Mouse (Mus musculus) midbrain, embryonic 12.5 days (tissue): ENCODE measurements around the gene Shisa9. TPM values are rescaled to one million over a fixed set of nuclear protein-coding genes. Genes with fewer than 3 reads are reported as not detected.

Experiments
- ATAC-seq: fragments of 200-750 bp; cut with Nextera tagmentation; 2 replicates; pipeline ENCODE4 v1.8.0; 2017; ENCODE audit warnings: low read depth, moderate TSS enrichment, moderate library complexity; ENCODE audit not compliant: low FRiP score
- H3K27ac ChIP-seq: fragments of 300-500 bp; sonication (generic); replicated peaks from 2 replicates; pipeline ENCODE4 v1.5.1; 2016; ENCODE audit warnings: mild to moderate bottlenecking
- H3K27me3 ChIP-seq: fragments of 300-500 bp; sonication (generic); 2 replicates; pipeline ENCODE4 v1.6.1; 2016; ENCODE audit warnings: mild to moderate bottlenecking
- H3K36me3 ChIP-seq: fragments of 300-500 bp; sonication (generic); 2 replicates; pipeline ENCODE4 v1.6.1; 2016
- H3K4me1 ChIP-seq: fragments of 300-500 bp; sonication (generic); 2 replicates; pipeline ENCODE4 v1.6.1; 2016
- H3K4me2 ChIP-seq: fragments of 300-500 bp; sonication (generic); replicated peaks from 2 replicates; pipeline ENCODE4 v1.6.1; 2016; ENCODE audit warnings: mild to moderate bottlenecking, moderate library complexity
- H3K4me3 ChIP-seq: fragments of 300-500 bp; sonication (generic); 2 replicates; pipeline ENCODE4 v1.5.1; 2016; ENCODE audit warnings: mild to moderate bottlenecking
- H3K9ac ChIP-seq: fragments of 300-500 bp; sonication (generic); replicated peaks from 2 replicates; pipeline ENCODE4 v1.6.1; 2016; ENCODE audit warnings: mild to moderate bottlenecking, moderate library complexity
- H3K9me3 ChIP-seq: fragments of 300-500 bp; sonication (generic); 2 replicates; pipeline ENCODE4 v1.6.1; 2016; ENCODE audit warnings: mild to moderate bottlenecking
- WGBS: fragments of 180-500 bp; shearing (Covaris S2); methylation state at CpG from one replicate; pipeline ENCODE4 v1.1.7; 2016; 5-methylcytosine and 5-hydroxymethylcytosine counted together
- polyA plus RNA-seq: library from polyadenylated mRNA; unstranded; fragments of >200 nt; fragmentation: Nextera tagmentation; extraction: Ambion mirVana; gene quantifications from 2 replicates; pipeline ENCODE4 v1.2.1, GENCODE M21; 2016

Gene Shisa9
- polyA plus RNA-seq, 1 experiment from 2014 or later = 1.8 TPM

- Histone ChIP-seq H3K4me3 (no peak overlapping the region), H3K9ac (no peak overlapping the region), H3K9me3 (no peaks in the 10 kb centered on the region), H3K27ac (no peak overlapping the region), H3K4me2 (no peak overlapping the region), H3K36me3 (no peaks in the 10 kb centered on the region), H3K27me3 (no peaks in the 10 kb centered on the region), H3K4me1 (no peaks in the 10 kb centered on the region)
- WGBS = 61% methylated on average over 1 of the region's 1 CpGs
- ATAC-seq = no peak
These were observed 222.6 kb downstream of the Shisa9 start for GRCm38 (mm10) chr16:12206421-12206950.

- 89% methylated on average over 2 of the region's 2 CpGs for WGBS
- no peak for ATAC-seq
- no peaks in the 10 kb centered on the region for H3K4me1 ChIP-seq
- no peak overlapping the region for H3K9ac ChIP-seq
- no peak overlapping the region for H3K27ac ChIP-seq
- H3K4me2 ChIP-seq = no peak overlapping the region
- H3K36me3 ChIP-seq = no peaks in the 10 kb centered on the region
- no peaks in the 10 kb centered on the region for H3K27me3 ChIP-seq
- H3K9me3 ChIP-seq = no peaks in the 10 kb centered on the region
- H3K4me3 ChIP-seq = no peak overlapping the region
These were observed 223.0 kb downstream of the Shisa9 start for GRCm38 (mm10) chr16:12206951-12207350.

DNA sequence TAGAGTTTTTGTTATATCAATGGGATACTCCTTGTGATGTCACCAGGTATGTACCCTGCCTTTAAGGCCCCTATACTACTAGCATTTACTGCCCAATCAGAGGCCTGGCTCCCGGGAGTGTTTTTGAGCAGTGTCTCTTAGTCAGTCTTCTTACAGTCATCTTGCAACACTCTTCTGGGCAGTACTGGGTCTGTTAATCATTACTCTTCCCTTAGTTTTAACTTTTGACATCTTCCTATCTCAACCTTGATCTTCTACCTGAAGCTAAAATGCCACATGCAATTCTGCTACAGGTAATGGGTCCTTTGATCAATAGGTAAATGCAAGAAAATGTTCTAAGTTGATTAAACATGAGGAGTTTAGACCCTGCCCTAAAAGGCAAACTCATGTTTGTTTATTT, 225.4 kb downstream of the Shisa9 start:
- H3K4me1 ChIP-seq = no peaks in the 10 kb centered on the region
- no peak overlapping the region for H3K4me3 ChIP-seq
- H3K36me3 ChIP-seq = no peaks in the 10 kb centered on the region
- H3K27ac ChIP-seq = no peak overlapping the region
- H3K9ac ChIP-seq = no peak overlapping the region
- WGBS = 96% methylated on average over 1 of the region's 1 CpGs
- no peaks in the 10 kb centered on the region for H3K27me3 ChIP-seq
- no peak for ATAC-seq
- H3K9me3 ChIP-seq = no peaks in the 10 kb centered on the region
- H3K4me2 ChIP-seq = no peak overlapping the region

DNA sequence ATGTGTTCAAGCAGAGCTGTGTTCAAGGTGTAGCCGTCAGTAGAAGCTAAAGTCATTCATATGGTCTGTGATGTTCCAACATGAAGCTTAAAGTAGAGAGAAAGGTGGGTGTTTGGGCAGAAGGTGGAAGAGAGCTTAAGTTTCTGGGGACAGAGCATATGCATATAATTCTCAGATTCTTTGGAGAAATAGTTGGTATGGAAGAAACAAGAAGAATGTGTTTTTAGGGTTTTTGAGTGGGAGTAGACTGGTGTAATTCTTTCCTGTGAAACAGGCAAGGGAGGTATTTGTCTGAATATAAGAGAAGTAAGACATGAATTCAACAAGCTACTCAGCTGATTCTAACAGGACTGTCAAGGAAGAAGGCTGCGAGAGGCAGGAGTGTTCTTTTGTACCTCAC, 225.9 kb downstream of the Shisa9 start:
- Histone ChIP-seq H3K4me2 (no peak overlapping the region), H3K4me1 (no peaks in the 10 kb centered on the region), H3K36me3 (no peaks in the 10 kb centered on the region), H3K9me3 (no peaks in the 10 kb centered on the region), H3K9ac (no peak overlapping the region), H3K4me3 (no peak overlapping the region), H3K27me3 (no peaks in the 10 kb centered on the region), H3K27ac (no peak overlapping the region)
- 87% methylated on average over 2 of the region's 2 CpGs for WGBS
- ATAC-seq = no peak

DNA sequence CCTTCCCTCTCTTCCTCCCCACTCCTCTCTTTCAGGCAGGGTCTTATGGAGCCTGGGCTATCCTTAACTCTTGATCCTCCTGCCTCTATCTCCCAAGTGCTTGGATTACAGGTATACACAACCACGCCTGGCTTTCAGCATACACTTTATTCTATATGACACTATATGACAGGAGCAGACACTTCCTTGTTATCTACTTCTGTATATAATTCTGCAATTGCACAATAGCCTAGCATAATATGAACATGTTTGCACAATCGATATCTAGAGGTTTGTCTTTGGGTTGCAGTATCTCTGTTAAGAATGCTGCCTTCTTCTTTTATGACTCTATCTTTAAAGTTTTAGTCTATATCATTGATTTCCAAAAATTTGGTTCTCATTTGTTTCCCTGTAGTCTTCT, 230.1 kb downstream of the Shisa9 start:
- Histone ChIP-seq H3K9ac (no peak overlapping the region), H3K4me3 (no peak overlapping the region), H3K27ac (no peak overlapping the region), H3K36me3 (no peaks in the 10 kb centered on the region), H3K9me3 (no peaks in the 10 kb centered on the region), H3K4me2 (no peak overlapping the region), H3K27me3 (no peaks in the 10 kb centered on the region), H3K4me1 (no peaks in the 10 kb centered on the region; the same call in 1 of the 2 replicates)
- ATAC-seq = no peak
- WGBS = 90% methylated on average over 2 of the region's 2 CpGs

DNA sequence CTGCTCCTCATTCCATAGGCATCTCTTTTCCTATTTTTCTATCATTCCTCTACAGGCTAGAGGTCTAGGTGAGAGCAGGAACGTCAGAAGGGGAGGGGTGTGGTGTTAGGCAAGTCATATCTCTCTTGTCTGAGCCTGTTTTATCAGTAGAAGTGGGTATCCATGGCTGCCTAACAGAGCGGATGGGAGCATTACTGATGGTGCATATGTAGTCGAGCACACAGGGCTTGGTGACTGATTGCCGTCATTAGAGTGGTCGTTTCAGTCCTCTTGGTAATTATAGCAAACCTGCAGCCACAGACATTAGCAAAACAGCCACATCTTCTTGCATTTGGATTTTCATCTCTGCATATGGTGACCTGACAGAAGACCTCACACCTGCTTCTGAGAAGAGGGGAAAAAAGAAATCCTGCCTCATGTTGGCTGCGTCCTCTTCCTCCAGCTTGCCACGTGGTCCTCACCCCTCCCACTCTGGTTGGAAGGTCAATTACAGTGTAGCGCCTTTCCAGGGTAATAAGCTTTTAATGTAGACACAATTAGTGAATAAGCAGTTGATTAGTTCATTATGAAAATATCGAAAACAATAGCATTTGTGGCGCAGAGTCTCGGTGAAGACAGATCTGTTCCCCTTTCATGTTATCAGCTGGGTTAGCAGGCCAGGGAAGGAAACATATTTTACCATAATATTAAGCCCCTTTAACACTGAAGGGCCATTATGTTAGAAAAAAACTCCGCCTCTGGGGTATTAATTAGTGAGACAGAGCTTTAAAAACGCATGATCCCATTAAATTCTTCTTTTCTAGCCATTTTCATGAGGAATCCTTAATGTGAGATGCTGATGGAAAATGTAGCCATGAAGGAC, 233.6 kb downstream of the Shisa9 start:
- no peaks in the 10 kb centered on the region for H3K9me3 ChIP-seq
- no peak overlapping the region for H3K9ac ChIP-seq
- peak; percentile 58 for ATAC-seq
- no peaks in the 10 kb centered on the region for H3K27me3 ChIP-seq
- no peaks in the 10 kb centered on the region for H3K36me3 ChIP-seq
- no peaks in the 10 kb centered on the region; the same call in 1 of the 2 replicates for H3K4me1 ChIP-seq
- H3K4me3 ChIP-seq = no peak overlapping the region
- H3K4me2 ChIP-seq = no peak overlapping the region
- peak overlapping the region; percentile 43 for H3K27ac ChIP-seq
- WGBS = 70% methylated on average over 13 of the region's 13 CpGs

GRCm38 (mm10) chr16:12218151-12218532, 234.2 kb downstream of the Shisa9 start:
- WGBS = 73% methylated on average over 2 of the region's 2 CpGs
- Histone ChIP-seq H3K4me3 (no peak overlapping the region), H3K27ac (peak overlapping the region; percentile 43; the same call in 1 of the 2 replicates), H3K9ac (no peak overlapping the region), H3K4me2 (no peak overlapping the region), H3K36me3 (no peaks in the 10 kb centered on the region), H3K27me3 (no peaks in the 10 kb centered on the region), H3K4me1 (no peaks in the 10 kb centered on the region; the same call in 1 of the 2 replicates), H3K9me3 (no peaks in the 10 kb centered on the region)
- ATAC-seq = 0 out of 2 replicates have a peak, but pooled peaks have one; percentile 44

DNA sequence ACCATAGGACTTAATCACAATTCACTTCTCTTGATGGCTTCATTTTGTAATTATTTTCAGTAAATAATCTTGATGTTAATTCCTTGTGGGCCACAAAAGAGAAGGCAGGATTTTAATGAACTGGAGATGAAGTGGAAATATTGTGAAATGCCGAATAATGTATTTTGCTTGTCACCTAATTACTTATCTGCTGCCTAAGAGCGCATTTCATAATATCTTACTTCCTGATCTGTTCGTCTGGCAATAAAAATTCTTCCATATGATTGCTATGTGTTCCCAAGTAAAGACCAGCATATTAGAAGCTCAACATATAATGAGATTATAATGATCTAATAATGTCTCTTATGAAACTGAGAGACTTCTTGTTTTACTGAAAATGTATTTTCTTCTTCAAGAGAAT, 235.9 kb downstream of the Shisa9 start:
- no peaks in the 10 kb centered on the region for H3K27me3 ChIP-seq
- no peaks in the 10 kb centered on the region for H3K9me3 ChIP-seq
- no peak overlapping the region for H3K27ac ChIP-seq
- H3K9ac ChIP-seq = no peak overlapping the region
- no peak for ATAC-seq
- WGBS = 86% methylated on average over 3 of the region's 3 CpGs
- H3K4me3 ChIP-seq = no peak overlapping the region
- H3K4me1 ChIP-seq = no peaks in the 10 kb centered on the region; the same call in 1 of the 2 replicates
- no peak overlapping the region for H3K4me2 ChIP-seq
- no peaks in the 10 kb centered on the region for H3K36me3 ChIP-seq

- no peaks in the 10 kb centered on the region for H3K4me1 ChIP-seq
- WGBS = 94% methylated on average over 2 of the region's 2 CpGs
- H3K9me3 ChIP-seq = no peaks in the 10 kb centered on the region
- ATAC-seq = no peak
- H3K36me3 ChIP-seq = no peaks in the 10 kb centered on the region
- no peak overlapping the region for H3K4me3 ChIP-seq
- no peak overlapping the region for H3K27ac ChIP-seq
- H3K4me2 ChIP-seq = no peak overlapping the region
- no peaks in the 10 kb centered on the region for H3K27me3 ChIP-seq
- no peak overlapping the region for H3K9ac ChIP-seq
These were observed 239.6 kb downstream of the Shisa9 start for GRCm38 (mm10) chr16:12223537-12223936.

DNA sequence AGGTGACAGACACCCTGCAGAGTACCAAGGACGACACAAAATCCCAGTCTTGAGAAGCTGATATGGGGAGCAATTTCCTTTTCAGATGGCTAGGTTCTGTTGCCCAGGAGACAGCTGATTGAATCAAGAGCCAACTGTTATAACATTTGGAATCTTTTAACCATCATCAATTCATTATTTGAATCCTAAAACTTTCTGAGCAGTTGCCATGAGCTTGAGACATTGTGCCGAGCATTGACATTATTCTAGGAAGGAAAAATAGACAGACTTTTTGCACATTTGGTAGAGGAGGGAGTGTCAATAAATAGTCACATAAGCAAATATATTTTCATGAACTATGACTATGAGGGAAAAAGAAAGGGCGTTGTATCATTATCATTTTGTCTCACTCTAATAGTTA, 243.0 kb downstream of the Shisa9 start:
- Histone ChIP-seq H3K4me1 (no peaks in the 10 kb centered on the region), H3K4me3 (no peak overlapping the region), H3K4me2 (no peak overlapping the region), H3K27me3 (no peaks in the 10 kb centered on the region), H3K9ac (no peak overlapping the region), H3K27ac (no peak overlapping the region), H3K9me3 (no peaks in the 10 kb centered on the region), H3K36me3 (no peaks in the 10 kb centered on the region)
- ATAC-seq = no peak
- WGBS = 72% methylated on average over 3 of the region's 3 CpGs

DNA sequence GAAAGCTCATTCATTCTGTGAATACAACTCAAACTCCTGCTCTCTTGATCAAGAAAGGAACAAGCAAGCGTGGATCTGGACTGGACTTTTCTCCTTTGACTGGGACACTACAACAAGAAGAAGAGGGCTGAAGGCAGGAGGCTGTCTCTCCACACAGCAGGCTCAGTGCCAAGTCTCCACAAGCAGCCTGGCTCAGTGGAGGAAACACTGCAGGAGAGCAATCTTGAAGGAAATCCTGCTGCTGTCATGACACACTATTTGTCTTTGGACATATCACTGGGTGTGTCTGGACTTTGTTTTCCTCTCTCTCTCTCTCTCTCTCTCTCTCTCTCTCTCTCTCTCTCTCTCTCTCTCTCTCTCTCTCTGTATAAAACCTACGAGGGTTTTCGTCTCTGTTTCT, 249.4 kb downstream of the Shisa9 start:
- no peak for ATAC-seq
- Histone ChIP-seq H3K27me3 (no peaks in the 10 kb centered on the region), H3K9ac (no peak overlapping the region)

DNA sequence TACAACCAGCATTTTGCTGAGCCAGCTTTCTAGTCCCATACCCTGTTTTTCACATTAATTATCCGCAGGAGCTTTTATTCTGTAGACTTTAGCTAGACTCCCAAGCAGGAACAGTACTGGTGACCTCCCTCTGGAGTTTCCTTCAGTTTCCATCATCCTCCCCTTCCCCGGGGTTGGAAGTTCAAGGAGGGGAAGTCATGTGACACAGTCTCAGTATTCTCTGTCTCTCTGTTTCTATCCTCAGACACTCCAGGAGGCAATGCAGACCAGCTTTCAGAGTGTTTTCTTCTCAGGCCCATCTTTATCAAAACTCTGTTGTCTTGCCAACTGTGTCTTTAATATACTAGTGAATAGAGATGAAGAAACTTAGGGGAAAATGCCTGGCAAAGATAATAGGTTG, 250.4 kb downstream of the Shisa9 start:
- ATAC-seq = no peak
- Histone ChIP-seq H3K27ac (no peak overlapping the region), H3K9ac (no peak overlapping the region), H3K36me3 (no peaks in the 10 kb centered on the region), H3K27me3 (no peaks in the 10 kb centered on the region), H3K4me3 (no peak overlapping the region), H3K9me3 (no peaks in the 10 kb centered on the region), H3K4me2 (no peak overlapping the region), H3K4me1 (no peaks in the 10 kb centered on the region)
- WGBS = 71% methylated on average over 2 of the region's 2 CpGs

More for the DNA sequence above, 249.4 kb downstream of the Shisa9 start:
- Histone ChIP-seq H3K27ac (no peak overlapping the region), H3K4me1 (no peaks in the 10 kb centered on the region), H3K36me3 (no peaks in the 10 kb centered on the region), H3K9me3 (no peaks in the 10 kb centered on the region), H3K4me2 (no peak overlapping the region), H3K4me3 (no peak overlapping the region)
- 76% methylated on average over 3 of the region's 3 CpGs for WGBS
